Mouse (Mus musculus) liver, adult 2 months (tissue): ENCODE data around the gene Golga5.

Experiments used
- CTCF ChIP-seq: fragments of 200-500 bp; IDR thresholded peaks from 2 replicates; pipeline ENCODE4 v1.5.1; 2011; ENCODE audit warnings: low read depth, low read length, control low read depth
- POLR2A ChIP-seq: fragments of 200-500 bp; IDR thresholded peaks from 2 replicates; pipeline ENCODE4 v1.6.1; 2011; ENCODE audit warnings: low read length, control low read depth; ENCODE audit not compliant: insufficient read depth; ENCODE audit errors: extremely low read depth

GRCm38 (mm10) chr12:102517647-102518046 lies 48.7 kb downstream of the Golga5 start:
- TF ChIP-seq CTCF = no peak
- TF ChIP-seq POLR2A = no peak
